Mouse (Mus musculus) spleen, adult 12 weeks (tissue): ENCODE results near the gene Klhl6.
A peak's percentile ranks its signal among the peaks of the same experiment; 100 is the strongest.
"Not testable (repeated sequence)": the region's sequence is repeated elsewhere in the genome, so short reads cannot be mapped to it uniquely, and the experiment has no call there.

Experiments
- DNase-seq: peaks from one replicate; pipeline ENCODE4 v3.0.0; 2022; ENCODE audit warnings: low spot score

The Klhl6 gene

GRCm38 (mm10) chr16:19982537-19983257 is at the start of gene Klhl6:
Klhl6 (minus strand) TSS chr16:19983037.
- DNase-seq = peak; percentile 40

- DNase-seq = not testable (repeated sequence)
These were observed 44.4 kb upstream of the Klhl6 start for GRCm38 (mm10) chr16:20027241-20027640.

GRCm38 (mm10) chr16:20022821-20023220 is 40.0 kb upstream of the Klhl6 start:
- no peak for DNase-seq

GRCm38 (mm10) chr16:20021848-20022247 is 39.0 kb upstream of the Klhl6 start:
- DNase-seq = no peak

- no peak for DNase-seq
These were observed 29.8 kb upstream of the Klhl6 start for GRCm38 (mm10) chr16:20012647-20013046.

GRCm38 (mm10) chr16:20006066-20006465 is 23.2 kb upstream of the Klhl6 start:
- DNase-seq = no peak

- not testable (repeated sequence) for DNase-seq
These were observed 17.4 kb upstream of the Klhl6 start for GRCm38 (mm10) chr16:20000286-20000685.

GRCm38 (mm10) chr16:19997616-19998015 is 14.8 kb upstream of the Klhl6 start:
- DNase-seq = no peak

- not testable (repeated sequence) for DNase-seq
These were observed 14.1 kb upstream of the Klhl6 start for GRCm38 (mm10) chr16:19996913-19997312.

GRCm38 (mm10) chr16:19995818-19996217 is 13.0 kb upstream of the Klhl6 start:
- DNase-seq = no peak

- no peak for DNase-seq
These were observed 10.4 kb upstream of the Klhl6 start for GRCm38 (mm10) chr16:19993278-19993677.

GRCm38 (mm10) chr16:19990536-19990935 is 7.7 kb upstream of the Klhl6 start:
- DNase-seq = no peak

- no peak for DNase-seq
These were observed 4.8 kb upstream of the Klhl6 start for GRCm38 (mm10) chr16:19987589-19987988.

- DNase-seq = no peak
These were observed 2.2 kb upstream of the Klhl6 start for GRCm38 (mm10) chr16:19984884-19985643.

- no peak for DNase-seq
These were observed 722 bp upstream of the Klhl6 start for GRCm38 (mm10) chr16:19983559-19983958.

GRCm38 (mm10) chr16:19981684-19982083 is 1.2 kb downstream of the Klhl6 start:
- no peak for DNase-seq

GRCm38 (mm10) chr16:19981006-19981405 is 1.8 kb downstream of the Klhl6 start:
- no peak for DNase-seq

GRCm38 (mm10) chr16:19979755-19980154 is 3.1 kb downstream of the Klhl6 start:
- no peak for DNase-seq

GRCm38 (mm10) chr16:19977282-19977681 is 5.6 kb downstream of the Klhl6 start:
- DNase-seq = no peak

GRCm38 (mm10) chr16:19976825-19977224 is 6.0 kb downstream of the Klhl6 start:
- DNase-seq = no peak

GRCm38 (mm10) chr16:19975432-19975831 is 7.4 kb downstream of the Klhl6 start:
- DNase-seq = no peak

GRCm38 (mm10) chr16:19973480-19973879 is 9.4 kb downstream of the Klhl6 start:
- no peak for DNase-seq

GRCm38 (mm10) chr16:19972736-19973350 is 10.0 kb downstream of the Klhl6 start:
- DNase-seq = no peak
